ENCODE assay signal across 11 mouse cellular contexts in the genomic region with DNA sequence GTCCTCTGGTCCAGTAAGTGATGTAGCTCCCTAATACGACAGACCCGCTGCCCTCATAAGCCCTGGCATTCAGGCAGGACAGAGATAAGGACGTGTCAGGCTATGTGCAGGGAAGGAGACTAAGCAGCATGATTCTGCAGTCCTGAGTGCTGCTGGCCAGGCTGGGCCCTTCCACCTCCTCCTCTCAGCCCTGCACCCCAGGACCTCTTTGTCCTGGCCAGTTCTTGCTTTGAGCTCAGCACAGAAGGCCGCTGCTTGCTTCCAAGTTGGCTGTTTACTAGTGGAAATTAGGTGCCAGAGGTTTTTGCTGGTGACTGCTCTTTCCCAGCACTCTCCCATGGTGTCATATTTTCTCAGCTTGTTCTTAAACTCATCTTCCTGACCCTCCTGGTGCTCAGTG.
DNase-seq lines count a peak whose midpoint lies in the region; ATAC-seq lines count a peak whose summit lies in the region.
"Had no signal": no experiment of that assay in that cellular context is flagged by ENCODE, and none has a peak within 500 bp of the region (broad histone marks: within the 10 kb centered on the region; RNA-seq: fewer than 3 reads in every experiment).

No protein-coding gene starts in this region.

- DNase-seq in hindbrain, embryonic 10.5 days (ENCODE audit: low spot score) = no peak
- DNase-seq in cerebellum, adult 9-11 months = peak; percentile 34
- DNase-seq in gastrocnemius, postnatal 25 days = peak; percentile 83

- no peaks in the 10 kb centered on the region for H3K27me3 ChIP-seq in hindbrain, embryonic 10.5 days (ENCODE audit: insufficient read depth, poor library complexity, severe bottlenecking)
- H3K27me3 ChIP-seq in hindbrain, embryonic 13.5 days = no peaks in the 10 kb centered on the region
- peaks cover 2% of the 10 kb centered on the region; the same call in 1 of the 2 replicates for H3K27me3 ChIP-seq in lung, embryonic 16.5 days (ENCODE audit: control insufficient read depth, insufficient read depth, low read depth, low read length)
- no peaks in the 10 kb centered on the region for H3K27me3 ChIP-seq in kidney, embryonic 14.5 days (ENCODE audit: control insufficient read depth, insufficient read depth, low read length)
- no peaks in the 10 kb centered on the region for H3K27me3 ChIP-seq in liver, embryonic 12.5 days (replicated peaks)
- H3K27me3 ChIP-seq: embryonic facial prominence, embryonic 13.5 days had no signal

- no peaks in the 10 kb centered on the region for H3K36me3 ChIP-seq in hindbrain, embryonic 10.5 days
- no peaks in the 10 kb centered on the region for H3K36me3 ChIP-seq in hindbrain, embryonic 13.5 days
- H3K36me3 ChIP-seq in lung, embryonic 16.5 days (ENCODE audit: control insufficient read depth, insufficient read depth, low read length) = no peaks in the 10 kb centered on the region
- H3K36me3 ChIP-seq in kidney, embryonic 14.5 days (ENCODE audit: control insufficient read depth, insufficient read depth, low read length) = no peaks in the 10 kb centered on the region
- H3K36me3 ChIP-seq in liver, embryonic 12.5 days = no peaks in the 10 kb centered on the region
- H3K36me3 ChIP-seq: embryonic facial prominence, embryonic 13.5 days had no signal

- no peak overlapping the region for H3K4me3 ChIP-seq in hindbrain, embryonic 10.5 days
- no peak overlapping the region for H3K4me3 ChIP-seq in hindbrain, embryonic 13.5 days
- H3K4me3 ChIP-seq in lung, embryonic 16.5 days (ENCODE audit: low read length) = no peak overlapping the region
- H3K4me3 ChIP-seq in kidney, embryonic 14.5 days (ENCODE audit: low read length) = no peak overlapping the region
- H3K4me3 ChIP-seq in liver, embryonic 12.5 days = no peak overlapping the region
- H3K4me3 ChIP-seq: embryonic facial prominence, embryonic 13.5 days; myocyte had no signal

- H3K4me1 ChIP-seq in hindbrain, embryonic 10.5 days (replicated peaks) = no peaks in the 10 kb centered on the region
- no peaks in the 10 kb centered on the region for H3K4me1 ChIP-seq in hindbrain, embryonic 13.5 days (replicated peaks)
- peaks cover 2% of the 10 kb centered on the region; the same call in 1 of the 2 replicates for H3K4me1 ChIP-seq in lung, embryonic 16.5 days (replicated peaks; ENCODE audit: control insufficient read depth, insufficient read depth, low read length)
- H3K4me1 ChIP-seq in kidney, embryonic 14.5 days (ENCODE audit: control insufficient read depth, insufficient read depth, low read length) = no peaks in the 10 kb centered on the region
- H3K4me1 ChIP-seq in liver, embryonic 12.5 days = no peaks in the 10 kb centered on the region

- no peak overlapping the region for H3K9ac ChIP-seq in hindbrain, embryonic 13.5 days
- no peak overlapping the region for H3K9ac ChIP-seq in lung, embryonic 16.5 days (ENCODE audit: low read length)
- H3K9ac ChIP-seq in kidney, embryonic 14.5 days (ENCODE audit: low read depth, low read length) = no peak overlapping the region
- H3K9ac ChIP-seq in liver, embryonic 12.5 days = no peak overlapping the region
- H3K9ac ChIP-seq: liver, embryonic 14.5 days had no signal

- ATAC-seq in hindbrain, embryonic 13.5 days (ENCODE audit: low FRiP score) = no peak
- 0 out of 2 replicates have a peak, but pooled peaks have one; percentile 26 for ATAC-seq in lung, embryonic 16.5 days (ENCODE audit: low read depth)
- ATAC-seq in kidney, embryonic 14.5 days (ENCODE audit: low FRiP score, low TSS enrichment) = no peak
- no peak for ATAC-seq in liver, embryonic 12.5 days
- ATAC-seq: intestine, postnatal 0 days had no signal

- no peaks in the 10 kb centered on the region for H3K9me3 ChIP-seq in hindbrain, embryonic 10.5 days
- no peaks in the 10 kb centered on the region for H3K9me3 ChIP-seq in hindbrain, embryonic 13.5 days
- H3K9me3 ChIP-seq in lung, embryonic 16.5 days (ENCODE audit: control insufficient read depth, low read length) = no peaks in the 10 kb centered on the region
- H3K9me3 ChIP-seq in kidney, embryonic 14.5 days (ENCODE audit: control insufficient read depth, low read length) = no peaks in the 10 kb centered on the region
- H3K9me3 ChIP-seq in liver, embryonic 12.5 days (replicated peaks) = no peaks in the 10 kb centered on the region
- H3K9me3 ChIP-seq: embryonic facial prominence, embryonic 13.5 days had no signal

- no peak overlapping the region for H3K4me2 ChIP-seq in hindbrain, embryonic 13.5 days
- H3K4me2 ChIP-seq in lung, embryonic 16.5 days (ENCODE audit: low read depth, low read length) = no peak overlapping the region
- H3K4me2 ChIP-seq in kidney, embryonic 14.5 days (replicated peaks; ENCODE audit: low read depth, low read length) = no peak overlapping the region
- no peak overlapping the region for H3K4me2 ChIP-seq in liver, embryonic 12.5 days
- H3K4me2 ChIP-seq: embryonic facial prominence, embryonic 13.5 days had no signal

- 58% methylated on average over 4 of the region's 4 CpGs for WGBS in hindbrain, embryonic 10.5 days
- WGBS in hindbrain, embryonic 13.5 days = 58% methylated on average over 4 of the region's 4 CpGs
- WGBS in lung, embryonic 16.5 days = 47% methylated on average over 4 of the region's 4 CpGs
- 76% methylated on average over 4 of the region's 4 CpGs for WGBS in kidney, embryonic 14.5 days
- WGBS in liver, embryonic 12.5 days (ENCODE audit: insufficient replicate concordance) = 49% methylated on average over 4 of the region's 4 CpGs

- H3K27ac ChIP-seq in hindbrain, embryonic 10.5 days = 0 out of 2 replicates have a peak overlapping the region, but pooled peaks have one; percentile 17
- H3K27ac ChIP-seq in hindbrain, embryonic 13.5 days = no peak overlapping the region
- no peak overlapping the region for H3K27ac ChIP-seq in lung, embryonic 16.5 days (ENCODE audit: low read length)
- no peak overlapping the region for H3K27ac ChIP-seq in kidney, embryonic 14.5 days (ENCODE audit: low read depth, low read length)
- no peak overlapping the region for H3K27ac ChIP-seq in liver, embryonic 12.5 days
- H3K27ac ChIP-seq: embryonic facial prominence, embryonic 13.5 days; liver, embryonic 14.5 days had no signal
